Mouse (Mus musculus): ENCODE measurements around the gene Lgr6. TPM values are rescaled to one million over a fixed set of nuclear protein-coding genes. Genes with fewer than 3 reads are reported as not detected.

Lgr6 gene
- total RNA-seq (2021), result 1 to 10 TPM; 8.6 to 9.4 TPM

GRCm38 (mm10) chr1:135105124-135105523 lies at the start of gene Lgr6:
TSS of gene Lgr6 (minus strand) at chr1:135105276.
- DNase-seq, result peak; percentile 49

GRCm38 (mm10) chr1:135154411-135154959 lies 49.4 kb upstream of the Lgr6 start:
- DNase-seq, result peak; percentile 79

GRCm38 (mm10) chr1:135154011-135154410 lies 48.9 kb upstream of the Lgr6 start:
- DNase-seq, result no peak

- no peak for DNase-seq
Measured at GRCm38 (mm10) chr1:135148996-135149395, 43.9 kb upstream of the Lgr6 start.

GRCm38 (mm10) chr1:135148476-135148875 lies 43.4 kb upstream of the Lgr6 start:
- no peak for DNase-seq

GRCm38 (mm10) chr1:135147702-135148058 lies 42.6 kb upstream of the Lgr6 start:
- DNase-seq, result no peak

- DNase-seq, result peak; percentile 89
Measured at GRCm38 (mm10) chr1:135146946-135147701, 42.0 kb upstream of the Lgr6 start.

- DNase-seq, result peak; percentile 85
Measured at GRCm38 (mm10) chr1:135146077-135146945, 41.2 kb upstream of the Lgr6 start, which contains the start of gene Arl8a. TSS of gene Arl8a (plus strand) at chr1:135146824.

GRCm38 (mm10) chr1:135143940-135144339 lies 38.9 kb upstream of the Lgr6 start:
- DNase-seq, result no peak

- DNase-seq, result no peak
Measured at GRCm38 (mm10) chr1:135142452-135142851, 37.4 kb upstream of the Lgr6 start.

- DNase-seq, result no peak
Measured at GRCm38 (mm10) chr1:135139906-135140305, 34.8 kb upstream of the Lgr6 start.

GRCm38 (mm10) chr1:135136500-135136899 lies 31.4 kb upstream of the Lgr6 start:
- peak; percentile 78 for DNase-seq

GRCm38 (mm10) chr1:135135111-135135787 lies 30.2 kb upstream of the Lgr6 start:
- no peak for DNase-seq

GRCm38 (mm10) chr1:135133678-135134435 lies 28.8 kb upstream of the Lgr6 start:
- DNase-seq, result no peak

- DNase-seq, result no peak
Measured at GRCm38 (mm10) chr1:135132893-135133369, 27.9 kb upstream of the Lgr6 start.

GRCm38 (mm10) chr1:135132473-135132872 lies 27.4 kb upstream of the Lgr6 start, which contains the start of gene Ptpn7:
TSS of gene Ptpn7 (plus strand) at chr1:135132700.
- DNase-seq, result peak; percentile 86

- no peak for DNase-seq
Measured at GRCm38 (mm10) chr1:135131560-135131959, 26.5 kb upstream of the Lgr6 start.

- DNase-seq, result no peak
Measured at GRCm38 (mm10) chr1:135131034-135131433, 26.0 kb upstream of the Lgr6 start.

- DNase-seq, result no peak
Measured at GRCm38 (mm10) chr1:135130376-135131018, 25.4 kb upstream of the Lgr6 start.

- no peak for DNase-seq
Measured at GRCm38 (mm10) chr1:135129543-135130183, 24.6 kb upstream of the Lgr6 start.

GRCm38 (mm10) chr1:135128986-135129385 lies 23.9 kb upstream of the Lgr6 start:
- no peak for DNase-seq
